Mouse (Mus musculus) midbrain, embryonic 15.5 days (tissue): ENCODE data around the gene Necap2. TPM values are rescaled to one million over a fixed set of nuclear protein-coding genes. Genes with fewer than 3 reads are reported as not detected.

Source experiments
- ATAC-seq: fragments of 200-750 bp; cut with Nextera tagmentation; replicated peaks from 2 replicates; pipeline ENCODE4 v1.8.0; 2017; ENCODE audit warnings: moderate TSS enrichment
- H3K27ac ChIP-seq: fragments of 300-500 bp; sonication (generic); 2 replicates; pipeline ENCODE4 v1.5.1; 2015; ENCODE audit warnings: mild to moderate bottlenecking, inconsistent platforms
- H3K27me3 ChIP-seq: fragments of 300-500 bp; sonication (generic); replicated peaks from 2 replicates; pipeline ENCODE4 v1.6.1; 2015; ENCODE audit warnings: inconsistent platforms
- H3K36me3 ChIP-seq: fragments of 300-500 bp; sonication (generic); replicated peaks from 2 replicates; pipeline ENCODE4 v1.6.1; 2015; ENCODE audit warnings: inconsistent platforms
- H3K4me1 ChIP-seq: fragments of 300-500 bp; sonication (generic); 2 replicates; pipeline ENCODE4 v1.6.1; 2015; ENCODE audit warnings: inconsistent platforms
- H3K4me2 ChIP-seq: fragments of 300-500 bp; sonication (generic); 2 replicates; pipeline ENCODE4 v1.6.1; 2015; ENCODE audit warnings: inconsistent platforms, mild to moderate bottlenecking, moderate library complexity
- H3K4me3 ChIP-seq: fragments of 300-500 bp; sonication (generic); 2 replicates; pipeline ENCODE4 v1.5.1; 2015; ENCODE audit warnings: mild to moderate bottlenecking, inconsistent platforms
- H3K9ac ChIP-seq: fragments of 300-500 bp; sonication (generic); 2 replicates; pipeline ENCODE4 v1.6.1; 2015; ENCODE audit warnings: mild to moderate bottlenecking, inconsistent platforms
- H3K9me3 ChIP-seq: fragments of 300-500 bp; sonication (generic); 2 replicates; pipeline ENCODE4 v1.6.1; 2016; ENCODE audit warnings: inconsistent platforms
- WGBS: fragments of 180-500 bp; shearing (Covaris S2); methylation state at CpG from one replicate; pipeline ENCODE4 v1.1.7; 2015; ENCODE audit warnings: mixed read lengths; 5-methylcytosine and 5-hydroxymethylcytosine counted together
- polyA plus RNA-seq: library from polyadenylated mRNA; unstranded; fragments of >200 nt; fragmentation: Nextera tagmentation; extraction: Ambion mirVana; gene quantifications from 2 replicates; pipeline ENCODE4 v1.2.1, GENCODE M21; 2015

Necap2 gene
- polyA plus RNA-seq, 1 experiment from 2014 or later, result 56.0 TPM

- Histone ChIP-seq H3K9me3 (no peaks in the 10 kb centered on the region), H3K36me3 (no peaks in the 10 kb centered on the region), H3K4me3 (no peak overlapping the region), H3K27me3 (no peaks in the 10 kb centered on the region), H3K4me1 (peaks cover 65% of the 10 kb centered on the region), H3K27ac (peak overlapping the region; percentile 79), H3K9ac (no peak overlapping the region), H3K4me2 (peak overlapping the region; percentile 43; the same call in 1 of the 2 replicates)
- ATAC-seq, result no peak
- 71% methylated on average over 12 of the region's 12 CpGs for WGBS
Observed at GRCm38 (mm10) chr4:141052442-141052841, 25.7 kb downstream of the Necap2 start.

DNA sequence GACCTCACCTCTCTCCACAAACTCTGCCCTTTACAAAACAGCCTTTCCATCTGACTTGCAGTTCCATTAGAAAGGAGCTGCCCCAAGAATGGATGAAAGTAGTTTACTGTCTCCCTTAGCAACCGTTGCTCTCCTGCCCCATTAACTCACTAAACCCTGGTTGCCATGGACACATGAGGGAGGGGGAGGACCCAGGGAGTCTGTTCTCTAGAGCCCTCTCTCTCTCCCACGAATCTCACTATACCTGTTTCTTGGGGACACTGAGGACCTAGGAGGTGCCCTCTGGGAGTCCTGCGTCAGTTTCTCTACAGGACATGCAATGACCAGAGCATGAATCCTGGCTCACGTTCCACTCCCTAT, 28.7 kb downstream of the Necap2 start:
- Histone ChIP-seq H3K27me3 (no peaks in the 10 kb centered on the region), H3K27ac (peak overlapping the region; percentile 95), H3K36me3 (no peaks in the 10 kb centered on the region), H3K9me3 (no peaks in the 10 kb centered on the region), H3K9ac (peak overlapping the region; percentile 23; the same call in 1 of the 2 replicates), H3K4me3 (0 out of 2 replicates have a peak overlapping the region, but pooled peaks have one; percentile 8), H3K4me2 (peak overlapping the region; percentile 35), H3K4me1 (peaks cover 73% of the 10 kb centered on the region)
- ATAC-seq, result peak; percentile 69
- 9% methylated on average over 4 of the region's 4 CpGs for whole genome bisulfite sequencing

GRCm38 (mm10) chr4:141048810-141049475, 29.2 kb downstream of the Necap2 start:
- H3K36me3 ChIP-seq, result no peaks in the 10 kb centered on the region
- 17% methylated on average over 17 of the region's 17 CpGs for WGBS
- ATAC-seq, result peak; percentile 30
- H3K9ac ChIP-seq, result peak overlapping the region; percentile 18; the same call in 1 of the 2 replicates
- 0 out of 2 replicates have a peak overlapping the region, but pooled peaks have one; percentile 8 for H3K4me3 ChIP-seq
- H3K27me3 ChIP-seq, result no peaks in the 10 kb centered on the region
- peak overlapping the region; percentile 35 for H3K4me2 ChIP-seq
- peaks cover 68% of the 10 kb centered on the region for H3K4me1 ChIP-seq
- no peaks in the 10 kb centered on the region for H3K9me3 ChIP-seq
- H3K27ac ChIP-seq, result peak overlapping the region; percentile 95

- ATAC-seq, result no peak
- Histone ChIP-seq H3K36me3 (no peaks in the 10 kb centered on the region), H3K4me3 (no peak overlapping the region), H3K27ac (peak overlapping the region; percentile 49; the same call in 1 of the 2 replicates), H3K27me3 (no peaks in the 10 kb centered on the region), H3K9me3 (no peaks in the 10 kb centered on the region), H3K9ac (no peak overlapping the region), H3K4me1 (peaks cover 33% of the 10 kb centered on the region), H3K4me2 (no peak overlapping the region)
- 14% methylated on average over 8 of the region's 8 CpGs for WGBS
Observed at GRCm38 (mm10) chr4:141044816-141045215, 33.3 kb downstream of the Necap2 start.

DNA sequence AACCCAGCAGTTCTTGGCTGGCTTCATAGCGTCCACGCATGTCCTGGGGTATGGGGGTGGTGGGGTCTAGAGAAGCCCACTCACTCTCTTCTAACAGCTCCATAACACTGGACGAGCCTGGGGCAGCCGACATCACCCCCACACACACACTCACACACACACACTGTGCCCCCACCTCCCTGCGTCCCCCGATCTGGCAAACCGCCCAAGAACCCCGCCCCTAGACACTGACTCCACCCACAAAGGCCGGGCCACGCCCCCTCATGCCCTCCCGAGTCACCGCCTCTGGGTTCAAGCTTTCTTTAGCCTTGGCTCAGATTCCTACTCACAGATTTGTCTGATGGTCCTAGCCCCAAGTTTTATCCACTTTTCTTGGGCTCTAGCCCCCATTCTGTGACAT, 37.0 kb downstream of the Necap2 start:
- Histone ChIP-seq H3K36me3 (no peaks in the 10 kb centered on the region), H3K27me3 (no peaks in the 10 kb centered on the region), H3K4me2 (no peak overlapping the region), H3K27ac (no peak overlapping the region), H3K4me3 (no peak overlapping the region), H3K9ac (no peak overlapping the region), H3K9me3 (no peaks in the 10 kb centered on the region), H3K4me1 (0 out of 2 replicates have a peak, but pooled peaks cover 3% of the 10 kb centered on the region)
- 58% methylated on average over 12 of the region's 12 CpGs for WGBS
- 0 out of 2 replicates have a peak, but pooled peaks have one; percentile 5 for ATAC-seq

GRCm38 (mm10) chr4:141033606-141034549, 44.3 kb downstream of the Necap2 start:
- H3K9me3 ChIP-seq, result no peaks in the 10 kb centered on the region
- ATAC-seq, result no peak
- H3K4me2 ChIP-seq, result no peak overlapping the region
- H3K4me3 ChIP-seq, result no peak overlapping the region
- H3K27ac ChIP-seq, result no peak overlapping the region
- H3K9ac ChIP-seq, result no peak overlapping the region
- H3K36me3 ChIP-seq, result peaks cover 7% of the 10 kb centered on the region; the same call in 1 of the 2 replicates
- 74% methylated on average over 27 of the region's 27 CpGs for WGBS
- H3K4me1 ChIP-seq, result peaks cover 4% of the 10 kb centered on the region; the same call in 1 of the 2 replicates
- no peaks in the 10 kb centered on the region for H3K27me3 ChIP-seq

- H3K4me1 ChIP-seq, result peaks cover 4% of the 10 kb centered on the region; the same call in 1 of the 2 replicates
- no peak overlapping the region for H3K27ac ChIP-seq
- no peak overlapping the region for H3K4me3 ChIP-seq
- H3K36me3 ChIP-seq, result peaks cover 7% of the 10 kb centered on the region; the same call in 1 of the 2 replicates
- H3K4me2 ChIP-seq, result no peak overlapping the region
- 19% methylated on average over 6 of the region's 6 CpGs for WGBS
- peak; percentile 32; the same call in 1 of the 2 replicates for ATAC-seq
- H3K9ac ChIP-seq, result no peak overlapping the region
- no peaks in the 10 kb centered on the region for H3K27me3 ChIP-seq
- H3K9me3 ChIP-seq, result no peaks in the 10 kb centered on the region
Observed at GRCm38 (mm10) chr4:141031733-141032132, 46.4 kb downstream of the Necap2 start.

- 92% methylated on average over 17 of the region's 18 CpGs for WGBS
- H3K9me3 ChIP-seq, result no peaks in the 10 kb centered on the region
- H3K36me3 ChIP-seq, result peaks cover 7% of the 10 kb centered on the region; the same call in 1 of the 2 replicates
- no peaks in the 10 kb centered on the region for H3K27me3 ChIP-seq
- peaks cover 4% of the 10 kb centered on the region; the same call in 1 of the 2 replicates for H3K4me1 ChIP-seq
- ATAC-seq, result no peak
- H3K27ac ChIP-seq, result no peak overlapping the region
- no peak overlapping the region for H3K4me2 ChIP-seq
- H3K9ac ChIP-seq, result no peak overlapping the region
- no peak overlapping the region for H3K4me3 ChIP-seq
Observed at GRCm38 (mm10) chr4:141030541-141031206, 47.5 kb downstream of the Necap2 start.

DNA sequence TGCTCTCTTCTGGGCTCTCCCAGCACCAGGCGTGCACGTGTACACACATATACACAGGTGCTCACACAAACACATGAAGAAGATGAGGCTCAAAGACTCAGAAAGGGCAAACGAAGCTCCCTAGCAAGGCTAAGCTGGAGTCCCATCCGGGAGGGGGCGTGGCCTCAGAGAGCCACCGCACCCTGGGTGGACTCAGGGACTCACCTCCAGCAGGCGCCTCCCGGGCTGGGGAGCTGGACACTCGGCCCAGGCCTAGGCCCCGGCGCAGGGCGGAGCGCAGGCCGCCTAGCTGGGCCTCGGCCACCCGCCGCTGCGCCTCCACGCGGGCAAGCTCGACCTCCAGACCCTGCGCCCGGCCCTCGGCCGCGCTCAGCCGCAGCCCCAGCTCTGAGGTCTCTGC, 53.2 kb downstream of the Necap2 start:
- 85% methylated on average over 21 of the region's 27 CpGs for WGBS

GRCm38 (mm10) chr4:141024052-141024451, 54.1 kb downstream of the Necap2 start:
- Histone ChIP-seq H3K9me3 (no peaks in the 10 kb centered on the region), H3K4me2 (no peak overlapping the region), H3K27ac (no peak overlapping the region), H3K4me1 (peaks cover 28% of the 10 kb centered on the region), H3K9ac (no peak overlapping the region), H3K27me3 (no peaks in the 10 kb centered on the region), H3K4me3 (no peak overlapping the region), H3K36me3 (peaks cover 10% of the 10 kb centered on the region; the same call in 1 of the 2 replicates)
- ATAC-seq, result no peak
- 71% methylated on average over 9 of the region's 9 CpGs for WGBS

More for the DNA sequence above, 53.2 kb downstream of the Necap2 start:
- no peak overlapping the region for H3K9ac ChIP-seq
- no peaks in the 10 kb centered on the region for H3K27me3 ChIP-seq
- H3K4me3 ChIP-seq, result no peak overlapping the region
- no peak for ATAC-seq
- no peak overlapping the region for H3K4me2 ChIP-seq
- no peak overlapping the region for H3K27ac ChIP-seq
- H3K36me3 ChIP-seq, result peaks cover 10% of the 10 kb centered on the region; the same call in 1 of the 2 replicates
- no peaks in the 10 kb centered on the region for H3K9me3 ChIP-seq
- peaks cover 20% of the 10 kb centered on the region for H3K4me1 ChIP-seq

DNA sequence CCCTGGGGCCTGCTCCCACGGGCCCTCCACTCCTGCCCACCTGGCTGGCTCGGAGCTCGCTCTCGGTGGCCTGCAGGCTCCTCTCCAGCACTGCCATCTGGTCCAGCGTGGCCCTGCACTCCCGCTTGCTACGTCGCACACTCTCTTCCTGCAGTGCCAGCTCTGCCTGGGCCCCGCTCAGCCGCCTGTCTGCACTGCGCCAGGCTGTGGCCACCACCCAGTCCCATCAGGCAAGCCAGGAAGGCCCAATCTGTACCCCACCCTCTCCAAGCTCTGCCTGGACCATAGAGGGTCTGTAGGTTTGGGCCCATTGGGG, 56.6 kb downstream of the Necap2 start:
- no peak overlapping the region for H3K4me3 ChIP-seq
- WGBS, result 37% methylated on average over 11 of the region's 11 CpGs

More for the DNA sequence above, 56.6 kb downstream of the Necap2 start:
- H3K27me3 ChIP-seq, result no peaks in the 10 kb centered on the region
- H3K36me3 ChIP-seq, result peaks cover 10% of the 10 kb centered on the region; the same call in 1 of the 2 replicates
- no peak overlapping the region for H3K9ac ChIP-seq
- no peak overlapping the region for H3K4me2 ChIP-seq
- peak; percentile 29; the same call in 1 of the 2 replicates for ATAC-seq
- peaks cover 30% of the 10 kb centered on the region for H3K4me1 ChIP-seq
- H3K9me3 ChIP-seq, result no peaks in the 10 kb centered on the region
- peak overlapping the region; percentile 86 for H3K27ac ChIP-seq
